Mouse (Mus musculus) urinary bladder, adult 18-20 months (tissue): Measurements from ENCODE around the gene Zbtb37.

ENCODE experiments used
- DNase-seq, 2 experiments: peaks; one replicate each; pipeline ENCODE4 v3.0.0; 2022; ENCODE audit warnings: low spot score in 2 of 2, mixed read lengths in 2 of 2

Zbtb37 gene

GRCm38 (mm10) chr1:161034435-161035280 lies at the start of gene Zbtb37:
TSS of gene Zbtb37 (minus strand) at chr1:161034849.
- peak; percentile 91 to 96 for DNase-seq

- DNase-seq: no peak
Observed at GRCm38 (mm10) chr1:161077243-161077642, 42.6 kb upstream of the Zbtb37 start.

- no peak for DNase-seq
Observed at GRCm38 (mm10) chr1:161076238-161076637, 41.6 kb upstream of the Zbtb37 start.

GRCm38 (mm10) chr1:161071272-161071620 lies 36.6 kb upstream of the Zbtb37 start:
- no peak for DNase-seq

DNA sequence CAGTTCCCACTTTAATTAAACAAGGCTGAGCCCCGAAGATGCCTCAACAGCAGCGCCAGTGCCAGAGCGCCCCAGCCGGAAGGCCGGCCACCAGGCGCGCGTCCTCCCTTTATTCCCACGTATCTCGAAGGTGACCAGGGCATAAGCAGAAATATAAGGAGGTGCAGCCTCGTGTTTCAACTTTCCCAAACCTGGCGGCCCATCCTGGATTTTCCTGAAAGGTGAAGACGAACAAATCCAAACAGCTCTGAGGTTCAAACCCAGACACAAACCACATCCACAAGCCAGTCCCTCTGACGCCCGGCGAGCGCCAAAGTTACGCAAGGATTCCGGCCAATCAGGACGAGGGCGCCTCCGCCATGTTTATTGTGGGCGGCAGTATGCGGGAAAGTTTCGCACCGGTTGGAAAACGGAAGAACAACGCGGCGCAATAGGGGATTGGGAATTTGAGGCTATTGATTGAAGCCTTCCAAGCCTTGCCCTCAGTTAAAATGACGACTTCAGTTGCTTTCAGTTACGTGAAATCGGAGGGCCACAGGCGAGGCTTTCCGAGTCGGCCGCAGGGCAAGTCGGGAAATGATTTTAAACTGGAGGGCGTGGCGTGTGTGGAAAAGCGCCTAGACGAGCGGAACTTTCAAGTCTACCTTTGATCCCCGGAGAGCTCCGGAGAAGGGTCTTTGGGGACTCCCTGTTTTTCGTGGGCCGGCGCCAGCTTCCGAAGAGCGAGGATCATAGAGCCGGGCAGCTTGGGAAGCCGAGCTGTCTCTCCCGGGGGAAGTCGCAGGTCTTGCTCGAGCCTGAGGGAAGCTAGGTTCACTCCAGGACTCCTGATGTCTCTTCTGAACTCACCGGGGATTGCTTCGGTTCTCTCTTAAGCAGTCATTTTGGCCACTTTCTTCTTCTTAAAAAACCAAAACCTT lies 36.0 kb upstream of the Zbtb37 start, which contains the start of the genes Dars2 and Cenpl:
TSS of gene Dars2 (minus strand) at position 307 of the 920 bp plus-strand sequence.
TSS of gene Cenpl (plus strand) at position 362 of the 920 bp plus-strand sequence.
- DNase-seq: peak; percentile 92 to 97

- no peak for DNase-seq
Observed at GRCm38 (mm10) chr1:161063351-161063750, 28.7 kb upstream of the Zbtb37 start.

DNA sequence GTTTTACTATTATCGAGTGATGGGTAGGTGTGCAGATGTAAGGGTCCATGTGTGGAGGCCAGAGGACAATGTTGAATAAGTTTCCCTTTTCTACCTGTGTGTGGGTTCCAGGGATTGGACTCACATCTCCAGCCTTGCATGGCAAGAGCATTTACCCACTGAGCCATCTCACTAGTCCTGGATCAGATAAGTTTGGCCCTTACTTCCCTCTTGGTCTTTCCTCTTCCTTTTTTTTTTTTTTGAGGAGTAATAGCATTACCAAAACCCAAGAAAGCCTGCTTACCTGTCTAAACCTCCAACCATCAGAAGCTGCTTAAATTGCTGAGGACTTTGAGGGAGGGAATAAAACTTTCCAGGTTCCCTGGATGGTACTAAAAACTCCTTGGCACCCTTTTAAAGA lies 22.5 kb upstream of the Zbtb37 start:
- DNase-seq: no peak

- DNase-seq: no peak
Observed at GRCm38 (mm10) chr1:161046972-161047371, 12.3 kb upstream of the Zbtb37 start.

GRCm38 (mm10) chr1:161041261-161042020 lies 6.8 kb upstream of the Zbtb37 start:
- no peak for DNase-seq

DNA sequence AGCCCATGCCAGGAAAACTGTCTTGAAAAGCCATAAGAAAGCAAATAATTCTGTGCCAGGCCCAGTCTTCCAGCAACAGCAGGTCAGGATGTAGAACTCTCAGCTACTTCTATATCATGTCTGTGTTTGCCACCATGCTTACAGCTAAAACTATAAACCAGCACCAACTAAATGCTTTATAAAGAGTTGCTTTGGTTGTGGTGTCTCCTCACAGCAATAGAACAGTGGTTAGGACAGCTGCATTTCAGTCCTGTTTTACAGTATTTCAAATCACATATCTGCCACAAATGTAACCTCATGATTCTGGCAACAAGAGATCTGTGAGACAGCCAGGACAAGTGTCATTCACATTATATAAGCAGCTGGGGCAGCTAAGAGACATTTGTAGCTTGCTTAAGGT lies 6.2 kb upstream of the Zbtb37 start:
- no peak for DNase-seq

GRCm38 (mm10) chr1:161040426-161040770 lies 5.7 kb upstream of the Zbtb37 start:
- DNase-seq: no peak

DNA sequence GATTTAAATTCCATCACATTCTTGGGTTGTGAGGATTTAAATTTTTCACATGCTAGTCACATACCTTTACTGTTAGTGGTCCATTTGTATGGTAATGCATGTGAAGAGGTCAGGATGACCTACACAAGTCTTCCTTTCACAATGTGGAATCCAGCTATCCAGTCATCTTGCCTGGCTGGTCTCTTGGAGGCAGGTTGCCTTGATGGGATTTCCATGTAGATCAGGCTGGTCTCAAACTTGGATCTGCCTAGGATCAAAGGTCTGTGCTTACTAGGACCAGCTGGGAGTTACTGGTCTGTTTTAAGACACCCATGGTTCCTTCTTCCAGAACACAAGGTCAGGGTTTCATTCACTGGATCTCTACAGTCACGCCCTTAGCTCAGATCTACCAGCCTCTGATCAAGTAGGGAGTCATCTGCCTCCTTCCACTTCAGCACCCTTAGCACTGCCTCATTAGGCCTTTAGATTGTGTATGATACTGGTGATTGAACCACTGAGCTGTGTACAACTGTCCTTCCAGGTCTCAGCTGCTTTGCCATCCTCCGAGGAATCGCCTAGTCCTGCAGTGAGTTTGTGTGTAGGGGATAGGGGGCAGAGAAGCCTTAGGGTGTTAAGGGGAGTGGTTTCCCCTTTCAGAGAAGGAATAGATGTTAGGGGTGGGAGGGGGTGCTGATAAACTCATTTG lies 5.2 kb upstream of the Zbtb37 start:
- DNase-seq: no peak

DNA sequence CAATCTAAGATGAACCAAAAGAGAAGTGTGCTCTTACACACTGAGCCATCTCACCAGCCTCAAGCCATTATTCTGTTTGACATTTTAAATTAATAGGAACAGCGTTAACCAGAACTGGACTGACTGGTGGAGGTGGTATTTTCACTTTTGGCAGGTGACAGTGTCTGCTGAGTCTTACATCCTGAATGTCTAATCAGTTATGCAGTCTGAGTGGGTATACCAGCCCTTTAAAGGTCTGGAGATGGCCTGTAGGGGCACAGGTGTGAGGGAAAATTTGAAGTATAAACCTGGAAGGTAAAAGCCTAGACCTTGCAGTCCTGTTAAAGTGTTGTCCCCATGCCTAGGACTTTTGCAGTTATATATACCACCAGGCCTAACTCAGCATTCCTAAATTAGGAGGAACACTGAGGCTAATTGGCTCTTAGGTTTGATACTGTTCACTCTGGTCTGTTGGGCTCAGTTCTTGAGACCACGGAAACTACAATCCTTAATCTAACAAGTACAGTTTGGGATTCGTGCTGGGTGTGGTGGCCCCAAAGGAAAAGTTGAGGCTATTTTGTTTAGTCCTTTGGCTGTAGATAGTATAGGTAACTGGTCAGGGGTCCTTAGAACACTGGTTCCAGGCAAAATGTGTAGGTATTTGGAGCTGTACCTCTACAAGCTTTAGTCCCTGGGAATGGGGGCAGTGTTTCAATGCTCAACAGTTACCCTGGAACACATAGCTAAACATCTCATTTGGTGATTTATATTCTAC lies 4.5 kb upstream of the Zbtb37 start:
- no peak for DNase-seq

DNA sequence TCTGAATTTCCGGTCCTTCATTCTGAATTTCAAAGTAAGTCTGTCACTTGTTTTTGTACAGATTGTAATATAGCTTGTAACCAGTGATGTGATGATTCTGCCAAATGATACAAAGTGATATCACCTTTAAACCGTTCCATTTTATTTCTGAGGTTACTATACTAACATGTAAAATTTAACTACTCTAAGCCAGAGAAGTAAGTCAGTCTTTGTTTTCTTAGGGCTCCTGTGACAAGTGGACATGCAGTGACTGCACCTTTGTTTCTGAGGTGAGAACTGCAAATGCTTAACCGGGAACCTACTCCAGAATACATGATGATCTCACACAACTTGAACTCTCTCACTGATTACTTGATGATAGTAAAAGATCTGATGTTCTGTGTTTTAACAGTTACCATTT lies 3.4 kb upstream of the Zbtb37 start:
- DNase-seq: no peak

DNA sequence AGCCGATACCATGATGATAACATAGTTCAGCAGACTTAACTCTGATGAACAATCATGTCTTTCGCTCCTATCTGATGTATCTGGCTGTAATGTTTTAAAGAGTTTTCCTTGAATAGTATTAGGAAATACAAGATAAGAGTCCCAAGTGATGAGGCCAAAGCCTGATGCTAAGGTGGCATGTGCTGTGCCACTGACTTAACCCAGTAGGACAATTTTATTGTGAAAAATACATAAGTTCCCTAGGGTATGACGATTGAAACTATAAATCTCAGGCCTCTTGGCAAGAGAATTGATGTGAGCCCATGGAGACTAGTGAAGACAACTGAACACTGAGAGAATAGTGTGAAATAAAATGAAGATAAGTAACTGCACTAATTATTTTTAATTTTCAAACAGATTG lies 3.0 kb upstream of the Zbtb37 start:
- DNase-seq: no peak

GRCm38 (mm10) chr1:161037026-161037425 lies 2.4 kb upstream of the Zbtb37 start:
- no peak for DNase-seq

DNA sequence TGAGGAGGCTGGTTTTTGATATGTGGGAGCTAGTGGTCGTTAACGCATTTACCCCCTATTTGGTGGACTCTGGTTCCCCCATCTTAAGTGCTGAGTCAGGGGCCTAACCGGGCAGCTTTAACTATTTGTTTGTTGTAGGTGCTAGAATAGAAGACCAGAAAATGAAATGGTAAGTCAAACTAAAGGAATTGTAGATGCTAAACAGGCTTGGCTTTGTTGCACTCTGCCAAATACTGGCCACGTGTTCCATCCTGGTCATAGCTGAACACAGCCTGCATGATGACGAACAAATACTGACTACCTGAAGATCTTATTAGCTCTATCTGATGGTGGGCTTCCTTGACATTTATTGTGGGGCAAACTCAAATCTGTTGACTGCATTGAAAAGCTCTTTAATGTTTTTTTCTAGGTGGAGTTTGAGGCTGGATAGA lies 1.8 kb upstream of the Zbtb37 start:
- no peak for DNase-seq

DNA sequence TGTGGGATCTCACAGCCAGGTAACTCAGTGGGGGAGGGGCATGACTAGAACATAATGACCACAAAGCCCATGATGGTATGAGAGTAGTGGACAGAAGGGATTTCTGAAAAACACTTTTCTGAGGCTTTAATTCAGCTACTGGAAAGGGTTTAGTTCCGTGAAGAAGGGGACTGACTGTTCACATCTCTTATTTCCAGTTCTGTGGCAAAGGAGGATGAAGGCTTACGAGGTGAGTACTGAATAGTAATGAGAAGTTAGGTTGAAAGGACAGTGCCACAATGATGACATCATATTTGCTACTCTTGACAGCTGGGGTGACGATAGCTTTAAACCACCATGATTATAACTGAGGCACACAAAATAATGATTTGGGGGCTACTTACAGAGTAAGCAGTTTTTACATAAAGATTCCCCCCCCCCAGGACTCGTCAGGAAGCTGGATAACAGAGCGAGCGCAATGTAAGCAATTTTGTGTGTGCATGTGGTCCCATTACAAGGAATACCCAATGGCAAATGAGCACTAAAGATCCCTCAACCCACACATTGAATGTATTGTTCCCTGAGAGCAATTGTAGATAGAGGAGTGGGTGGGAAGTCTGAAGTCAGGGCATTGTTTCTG lies 1.2 kb upstream of the Zbtb37 start:
- no peak for DNase-seq

- DNase-seq: peak in 1 of 2 experiments; percentile 11
Observed at GRCm38 (mm10) chr1:161035281-161035785, 684 bp upstream of the Zbtb37 start.
